ENCODE assay signal across 27 mouse cellular contexts in the genomic region with DNA sequence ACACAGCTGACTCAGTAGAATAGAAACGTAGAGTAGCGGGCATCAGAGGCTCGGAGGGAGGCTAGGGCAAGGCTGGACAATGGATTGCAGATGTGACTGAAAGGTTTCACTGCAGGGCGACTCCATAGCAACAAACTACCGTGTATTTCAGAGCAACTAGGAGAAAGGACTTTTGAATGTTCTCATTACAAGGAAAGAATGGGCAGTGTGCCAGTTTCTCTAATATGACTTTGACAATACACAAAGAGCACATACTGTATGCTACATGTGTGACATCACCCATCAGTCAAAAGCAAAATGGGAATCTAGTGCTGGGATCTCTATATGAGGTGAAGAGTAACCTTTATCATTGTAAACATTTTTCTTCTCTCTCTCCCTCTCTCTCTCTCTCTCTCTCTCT.
DNase-seq lines count a peak whose midpoint lies in the region; ATAC-seq lines count a peak whose summit lies in the region.
"Had no signal": no experiment of that assay in that cellular context is flagged by ENCODE, and none has a peak within 500 bp of the region (broad histone marks: within the 10 kb centered on the region; RNA-seq: fewer than 3 reads in every experiment).

No protein-coding gene starts in this region.

- peak; percentile 3 for DNase-seq in embryo, embryonic 10.5 days (ENCODE audit: low spot score)
- no peak for DNase-seq in embryo, embryonic 10 days (ENCODE audit: low spot score)
- peak; percentile 71 for DNase-seq in heart, embryonic 10.5 days (ENCODE audit: low spot score)
- DNase-seq in midbrain, embryonic 14.5 days: peak; percentile 55
- DNase-seq: adrenal gland, adult 8-10 months; cerebellum, adult 8-10 months; cerebellum, postnatal 25 days; embryo, embryonic 11 days; gastrocnemius, postnatal 25 days; kidney, adult 8-10 months; kidney, postnatal 4 days; liver, embryonic 13.5 days; lung, adult 18-20 months; lung, postnatal 10 days; right cerebral cortex, postnatal 14 days; thymus, postnatal 14 days had no signal

- no peaks in the 10 kb centered on the region for H3K9me3 ChIP-seq in heart, embryonic 10.5 days
- no peaks in the 10 kb centered on the region for H3K9me3 ChIP-seq in heart, embryonic 12.5 days (replicated peaks)
- no peaks in the 10 kb centered on the region for H3K9me3 ChIP-seq in midbrain, embryonic 14.5 days (ENCODE audit: control insufficient read depth, low read length)
- no peaks in the 10 kb centered on the region for H3K9me3 ChIP-seq in midbrain, embryonic 16.5 days (replicated peaks; ENCODE audit: control insufficient read depth, low read length, poor library complexity, severe bottlenecking)
- H3K9me3 ChIP-seq in neural tube, embryonic 15.5 days (replicated peaks): no peaks in the 10 kb centered on the region
- H3K9me3 ChIP-seq: embryonic facial prominence, embryonic 13.5 days; forebrain, embryonic 12.5 days; heart, embryonic 15.5 days; limb, embryonic 15.5 days; liver, embryonic 13.5 days had no signal

- H3K4me1 ChIP-seq in heart, embryonic 10.5 days: no peaks in the 10 kb centered on the region
- no peaks in the 10 kb centered on the region for H3K4me1 ChIP-seq in heart, embryonic 12.5 days (replicated peaks)
- peaks cover 7% of the 10 kb centered on the region; the same call in 1 of the 2 replicates for H3K4me1 ChIP-seq in midbrain, embryonic 14.5 days (ENCODE audit: control insufficient read depth, insufficient read depth, low read length)
- H3K4me1 ChIP-seq in midbrain, embryonic 16.5 days (ENCODE audit: control insufficient read depth, insufficient read depth, low read length): no peaks in the 10 kb centered on the region; the same call in 1 of the 2 replicates
- H3K4me1 ChIP-seq in neural tube, embryonic 15.5 days: peaks cover 11% of the 10 kb centered on the region
- H3K4me1 ChIP-seq: heart, embryonic 15.5 days; liver, embryonic 13.5 days had no signal

- peaks cover 8% of the 10 kb centered on the region; the same call in 1 of the 2 replicates for H3K27me3 ChIP-seq in heart, embryonic 10.5 days (ENCODE audit: insufficient read depth, poor library complexity, severe bottlenecking)
- H3K27me3 ChIP-seq in heart, embryonic 12.5 days (replicated peaks): no peaks in the 10 kb centered on the region
- no peaks in the 10 kb centered on the region for H3K27me3 ChIP-seq in midbrain, embryonic 14.5 days (ENCODE audit: control insufficient read depth, insufficient read depth, low read length)
- H3K27me3 ChIP-seq in midbrain, embryonic 16.5 days (ENCODE audit: control insufficient read depth, insufficient read depth, low read depth, low read length): no peaks in the 10 kb centered on the region
- H3K27me3 ChIP-seq in neural tube, embryonic 15.5 days (replicated peaks): no peaks in the 10 kb centered on the region
- H3K27me3 ChIP-seq: CH12.LX; embryonic facial prominence, embryonic 13.5 days; forebrain, embryonic 12.5 days; heart, embryonic 15.5 days; limb, embryonic 15.5 days; liver, embryonic 13.5 days had no signal

- no peak overlapping the region for H3K4me3 ChIP-seq in heart, embryonic 10.5 days
- no peak overlapping the region for H3K4me3 ChIP-seq in heart, embryonic 12.5 days
- H3K4me3 ChIP-seq in midbrain, embryonic 14.5 days (replicated peaks; ENCODE audit: low read depth, low read length): no peak overlapping the region
- H3K4me3 ChIP-seq in midbrain, embryonic 16.5 days (ENCODE audit: low read depth, low read length): no peak overlapping the region
- no peak overlapping the region for H3K4me3 ChIP-seq in neural tube, embryonic 15.5 days (replicated peaks)
- H3K4me3 ChIP-seq: embryonic facial prominence, embryonic 13.5 days; erythroblast, embryonic 14.5 days; forebrain, embryonic 12.5 days; heart, embryonic 15.5 days; limb, embryonic 15.5 days; liver, embryonic 13.5 days had no signal

- WGBS in heart, embryonic 10.5 days: 84% methylated on average over 5 of the region's 5 CpGs
- WGBS in heart, embryonic 12.5 days: 69% methylated on average over 5 of the region's 5 CpGs
- WGBS in midbrain, embryonic 14.5 days: 33% methylated on average over 5 of the region's 5 CpGs
- WGBS in midbrain, embryonic 16.5 days: 43% methylated on average over 5 of the region's 5 CpGs
- 30% methylated on average over 5 of the region's 5 CpGs for whole genome bisulfite sequencing in neural tube, embryonic 15.5 days

- no peak overlapping the region for H3K27ac ChIP-seq in heart, embryonic 10.5 days
- no peak overlapping the region for H3K27ac ChIP-seq in heart, embryonic 12.5 days (ENCODE audit: poor library complexity, severe bottlenecking)
- no peak overlapping the region for H3K27ac ChIP-seq in midbrain, embryonic 14.5 days (replicated peaks; ENCODE audit: low read depth, low read length)
- no peak overlapping the region for H3K27ac ChIP-seq in midbrain, embryonic 16.5 days (ENCODE audit: low read length)
- peak overlapping the region; percentile 66; the same call in 1 of the 2 replicates for H3K27ac ChIP-seq in neural tube, embryonic 15.5 days (replicated peaks)
- H3K27ac ChIP-seq: embryonic facial prominence, embryonic 13.5 days; forebrain, embryonic 12.5 days; heart, embryonic 15.5 days; kidney, postnatal 0 days; limb, embryonic 15.5 days; liver, embryonic 13.5 days had no signal

- H3K4me2 ChIP-seq in heart, embryonic 12.5 days: no peak overlapping the region
- no peak overlapping the region for H3K4me2 ChIP-seq in midbrain, embryonic 14.5 days (ENCODE audit: low read length)
- H3K4me2 ChIP-seq in midbrain, embryonic 16.5 days (ENCODE audit: low read length): no peak overlapping the region
- no peak overlapping the region for H3K4me2 ChIP-seq in neural tube, embryonic 15.5 days
- H3K4me2 ChIP-seq: embryonic facial prominence, embryonic 13.5 days; forebrain, embryonic 12.5 days; heart, embryonic 15.5 days; limb, embryonic 15.5 days; liver, embryonic 13.5 days had no signal

- H3K36me3 ChIP-seq in heart, embryonic 10.5 days: no peaks in the 10 kb centered on the region
- no peaks in the 10 kb centered on the region for H3K36me3 ChIP-seq in heart, embryonic 12.5 days
- H3K36me3 ChIP-seq in midbrain, embryonic 14.5 days (ENCODE audit: control insufficient read depth, insufficient read depth, low read length): no peaks in the 10 kb centered on the region
- H3K36me3 ChIP-seq in midbrain, embryonic 16.5 days (ENCODE audit: control insufficient read depth, insufficient read depth, low read length): peaks cover 2% of the 10 kb centered on the region; the same call in 1 of the 2 replicates
- 0 out of 2 replicates have a peak, but pooled peaks cover 3% of the 10 kb centered on the region for H3K36me3 ChIP-seq in neural tube, embryonic 15.5 days
- H3K36me3 ChIP-seq: embryonic facial prominence, embryonic 13.5 days; forebrain, embryonic 12.5 days; heart, embryonic 15.5 days; limb, embryonic 15.5 days; liver, embryonic 13.5 days had no signal

- H3K9ac ChIP-seq in heart, embryonic 12.5 days: no peak overlapping the region
- no peak overlapping the region for H3K9ac ChIP-seq in midbrain, embryonic 14.5 days (replicated peaks; ENCODE audit: low read length)
- no peak overlapping the region for H3K9ac ChIP-seq in midbrain, embryonic 16.5 days (ENCODE audit: low read depth, low read length)
- no peak overlapping the region for H3K9ac ChIP-seq in neural tube, embryonic 15.5 days (replicated peaks)
- H3K9ac ChIP-seq: embryonic facial prominence, embryonic 13.5 days; forebrain, embryonic 12.5 days; heart, embryonic 15.5 days; limb, embryonic 15.5 days; liver, embryonic 13.5 days had no signal

- no peak for ATAC-seq in heart, embryonic 12.5 days (ENCODE audit: insufficient number of reproducible peaks, low FRiP score)
- no peak for ATAC-seq in midbrain, embryonic 14.5 days (ENCODE audit: low FRiP score, low TSS enrichment)
- ATAC-seq in midbrain, embryonic 16.5 days: no peak
- no peak for ATAC-seq in neural tube, embryonic 15.5 days (ENCODE audit: low FRiP score)
- ATAC-seq: intestine, embryonic 16.5 days had no signal
